Mouse (Mus musculus) fibroblast of lung, adult 2 months (primary cell): Measurements from ENCODE around the gene Gm49711.
A peak's percentile ranks its signal among the peaks of the same experiment; 100 is the strongest.
"Not testable (repeated sequence)": the region's sequence is repeated elsewhere in the genome, so short reads cannot be mapped to it uniquely, and the experiment has no call there.

Source experiments
- DNase-seq: peaks from one replicate; pipeline ENCODE4 v3.0.0-alpha.2; 2011; ENCODE audit warnings: low read depth

The Gm49711 gene

GRCm38 (mm10) chr16:92179306-92179705, 121.2 kb downstream of the Gm49711 start:
- no peak for DNase-seq

GRCm38 (mm10) chr16:92183477-92183876, 125.4 kb downstream of the Gm49711 start:
- no peak for DNase-seq

GRCm38 (mm10) chr16:92190603-92191002, 132.5 kb downstream of the Gm49711 start:
- DNase-seq = no peak

- no peak for DNase-seq
Observed at GRCm38 (mm10) chr16:92195094-92195493, 137.0 kb downstream of the Gm49711 start.

- DNase-seq = peak; percentile 58
Observed at GRCm38 (mm10) chr16:92196741-92197331, 138.7 kb downstream of the Gm49711 start.

- DNase-seq = peak; percentile 7
Observed at GRCm38 (mm10) chr16:92200615-92201014, 142.5 kb downstream of the Gm49711 start.

- DNase-seq = no peak
Observed at GRCm38 (mm10) chr16:92203599-92203998, 145.5 kb downstream of the Gm49711 start.

GRCm38 (mm10) chr16:92209291-92209781, 151.2 kb downstream of the Gm49711 start:
- DNase-seq = peak; percentile 27

- DNase-seq = not testable (repeated sequence)
Observed at GRCm38 (mm10) chr16:92210316-92210715, 152.2 kb downstream of the Gm49711 start.

- not testable (repeated sequence) for DNase-seq
Observed at GRCm38 (mm10) chr16:92213911-92214310, 155.8 kb downstream of the Gm49711 start.

GRCm38 (mm10) chr16:92215599-92216390, 157.7 kb downstream of the Gm49711 start:
- no peak for DNase-seq

GRCm38 (mm10) chr16:92220754-92221153, 162.6 kb downstream of the Gm49711 start:
- no peak for DNase-seq

- no peak for DNase-seq
Observed at GRCm38 (mm10) chr16:92228332-92228919, 170.3 kb downstream of the Gm49711 start.

- no peak for DNase-seq
Observed at GRCm38 (mm10) chr16:92230476-92230931, 172.4 kb downstream of the Gm49711 start.

GRCm38 (mm10) chr16:92234530-92234929, 176.4 kb downstream of the Gm49711 start:
- DNase-seq = no peak

- DNase-seq = no peak
Observed at GRCm38 (mm10) chr16:92235222-92235621, 177.1 kb downstream of the Gm49711 start.
